Mouse (Mus musculus) MEL (cell line): Measurements from ENCODE around the gene Endod1. TPM values are rescaled to one million over a fixed set of nuclear protein-coding genes. Genes with fewer than 3 reads are reported as not detected.

Source experiments
- DNase-seq: peaks from one replicate; pipeline ENCODE4 v3.0.0; 2011; ENCODE audit warnings: low read depth, low spot score
- H3K27ac ChIP-seq: 2 replicates; pipeline ENCODE4 v1.5.1; 2012; ENCODE audit warnings: low read depth, mild to moderate bottlenecking, control low read depth, low read length, moderate library complexity; ENCODE audit not compliant: control insufficient read depth
- H3K27me3 ChIP-seq, 2 experiments: fragments of 150-350 bp in 1 of 2; sonication (generic) in 1 of 2; 2 replicates each; pipeline ENCODE4 v1.6.1; 2012; ENCODE audit warnings: low read length in 2 of 2, mild to moderate bottlenecking in 2 of 2, improper control_type of control experiment in 1 of 2, moderate library complexity in 1 of 2; ENCODE audit not compliant: insufficient read depth in 2 of 2, control insufficient read depth in 1 of 2
- H3K36me3 ChIP-seq, 2 experiments: 2 replicates each; pipeline ENCODE4 v1.6.1; 2012 to 2014; ENCODE audit warnings: low read length in 2 of 2, improper control_type of control experiment in 1 of 2, inconsistent platforms in 1 of 2, mild to moderate bottlenecking in 1 of 2; ENCODE audit not compliant: insufficient read depth in 2 of 2, control insufficient read depth in 1 of 2
- H3K4me1 ChIP-seq, 2 experiments: fragments of 150-350 bp in 1 of 2; sonication (generic) in 1 of 2; 2 replicates each; pipeline ENCODE4 v1.6.1; 2012; ENCODE audit warnings: low read length in 2 of 2, improper control_type of control experiment in 1 of 2, mild to moderate bottlenecking in 1 of 2; ENCODE audit not compliant: insufficient read depth in 2 of 2, control insufficient read depth in 1 of 2
- H3K4me3 ChIP-seq, 2 experiments: fragments of 150-350 bp in 1 of 2; sonication (generic) in 1 of 2; 2 replicates each; pipeline ENCODE4 v1.5.1; 2012; ENCODE audit warnings: low read depth in 2 of 2, low read length in 2 of 2, mild to moderate bottlenecking in 2 of 2, moderate library complexity in 2 of 2, control low read depth in 1 of 2, improper control_type of control experiment in 1 of 2; ENCODE audit not compliant: control insufficient read depth in 1 of 2, insufficient read depth in 1 of 2
- H3K79me2 ChIP-seq: 2 replicates; pipeline ENCODE4 v1.6.1; 2012; ENCODE audit warnings: mild to moderate bottlenecking, low read length, moderate library complexity; ENCODE audit not compliant: control insufficient read depth, poor library complexity, insufficient read depth
- H3K9ac ChIP-seq: 2 replicates; pipeline ENCODE4 v1.6.1; 2012; ENCODE audit warnings: low read depth, mild to moderate bottlenecking, control low read depth, low read length, moderate library complexity; ENCODE audit not compliant: control insufficient read depth, poor library complexity, severe bottlenecking
- H3K9me3 ChIP-seq: fragments of 150-350 bp; sonication (generic); replicated peaks from 2 replicates; pipeline ENCODE4 v1.6.1; 2012; ENCODE audit warnings: mild to moderate bottlenecking, low read length, improper control_type of control experiment, moderate library complexity; ENCODE audit not compliant: insufficient read depth
- CTCF ChIP-seq, 3 experiments: IDR thresholded peaks in 2 of 3; conservative IDR thresholded peaks in 1 of 3; 2 replicates each; pipeline ENCODE4 v1.5.1; 2011 to 2012; ENCODE audit warnings: low read length in 3 of 3, low read depth in 2 of 3, mild to moderate bottlenecking in 2 of 3, improper control_type of control experiment in 1 of 3, inconsistent platforms in 1 of 3, mixed read lengths in 1 of 3, moderate library complexity in 1 of 3; ENCODE audit not compliant: control insufficient read depth in 1 of 3, insufficient read depth in 1 of 3, poor library complexity in 1 of 3, severe bottlenecking in 1 of 3
- ETS1 ChIP-seq: IDR thresholded peaks from 2 replicates; pipeline ENCODE4 v1.6.1; 2012; ENCODE audit warnings: low read depth, mild to moderate bottlenecking, inconsistent platforms, low read length, improper control_type of control experiment, moderate library complexity
- KAT2A ChIP-seq: conservative IDR thresholded peaks from 2 replicates; pipeline ENCODE4 v1.6.1; 2012; ENCODE audit warnings: low read depth, low read length, improper control_type of control experiment, inconsistent platforms
- MAFK ChIP-seq: IDR thresholded peaks from 2 replicates; pipeline ENCODE4 v1.6.1; 2011; ENCODE audit warnings: low read depth, mild to moderate bottlenecking, low read length, improper control_type of control experiment, borderline replicate concordance
- MEF2A ChIP-seq: IDR thresholded peaks from 2 replicates; pipeline ENCODE4 v1.6.1; 2014; ENCODE audit warnings: low read depth, mild to moderate bottlenecking, inconsistent platforms, low read length, improper control_type of control experiment; ENCODE audit not compliant: poor library complexity, insufficient replicate concordance, severe bottlenecking; ENCODE audit errors: extremely low read depth
- TAL1 ChIP-seq: IDR thresholded peaks from 2 replicates; pipeline ENCODE4 v1.6.1; 2012; ENCODE audit warnings: mild to moderate bottlenecking, inconsistent platforms, low read length, moderate library complexity, mixed read lengths
- UBTF ChIP-seq: IDR thresholded peaks from 2 replicates; pipeline ENCODE4 v1.6.1; 2012; ENCODE audit warnings: low read depth, mild to moderate bottlenecking, inconsistent platforms, low read length, improper control_type of control experiment, moderate library complexity, borderline replicate concordance; ENCODE audit not compliant: insufficient read depth
- USF1 ChIP-seq: IDR thresholded peaks from 2 replicates; pipeline ENCODE4 v1.6.1; 2014; ENCODE audit warnings: low read depth, mild to moderate bottlenecking, inconsistent platforms, low read length, improper control_type of control experiment, moderate library complexity
- ZMIZ1 ChIP-seq: IDR thresholded peaks from 2 replicates; pipeline ENCODE4 v1.6.1; 2012; ENCODE audit warnings: low read depth, mild to moderate bottlenecking, inconsistent platforms, low read length, improper control_type of control experiment, moderate library complexity
- polyA plus RNA-seq, 2 experiments: library from polyadenylated mRNA; stranded (reverse) in 1 of 2; unstranded in 1 of 2; fragments of >175 nt in 1 of 2; fragments of >200 nt in 1 of 2; gene quantifications; 2 replicates each; pipeline versions ENCODE4 v1.2.1 to v1.2.4; 2012; ENCODE audit warnings: low replicate concordance in 2 of 2, low read depth in 1 of 2; ENCODE audit not compliant: insufficient read length in 2 of 2, insufficient read depth in 1 of 2, missing spikeins in 1 of 2
- total RNA-seq: library from RNA; depleted of rRNA; stranded (reverse); fragments of 300-350 nt; gene quantifications from 2 replicates; pipeline ENCODE4 v1.2.3, GENCODE M21; 2012

Gene Endod1
- total and polyA plus RNA-seq, 3 experiments = 31.1 to 33.7 TPM; not detected in 1

- Histone ChIP-seq H3K27me3 (no peaks in the 10 kb centered on the region), H3K9ac (no peak overlapping the region), H3K4me3 (no peak overlapping the region), H3K4me1 (no peaks in the 10 kb centered on the region), H3K27ac (no peak overlapping the region)
- no peak for DNase-seq
- TF ChIP-seq ZMIZ1 (no peak), UBTF (no peak), TAL1 (no peak)
- TF ChIP-seq, all 39 proteins: peak for 0
- no peaks in the 10 kb centered on the region for H3K36me3 ChIP-seq
- H3K9me3 ChIP-seq = no peaks in the 10 kb centered on the region
- H3K79me2 ChIP-seq = no peaks in the 10 kb centered on the region
These were observed 29.0 kb downstream of the Endod1 start for GRCm38 (mm10) chr9:14352337-14352736.

- Histone ChIP-seq H3K27me3 (no peaks in the 10 kb centered on the region), H3K79me2 (no peaks in the 10 kb centered on the region), H3K9ac (no peak overlapping the region), H3K4me3 (no peak overlapping the region), H3K36me3 (no peaks in the 10 kb centered on the region), H3K4me1 (no peaks in the 10 kb centered on the region), H3K9me3 (no peaks in the 10 kb centered on the region), H3K27ac (no peak overlapping the region)
- no peak for TF ChIP-seq KAT2A
- no peak for TF ChIP-seq ETS1
- TF ChIP-seq CTCF (IDR thresholded peaks at IDR 0.05 in 2 of 3, conservative IDR thresholded peaks at IDR 0.05 in 1 of 3; ENCODE audit: control insufficient read depth in 1 of 3, insufficient read depth in 1 of 3, low read depth in 2 of 3, low read length in 3 of 3, poor library complexity in 1 of 3, severe bottlenecking in 1 of 3) = peak in 1 of 3 experiments; percentile 8; a peak in 1 of 6 replicates
- DNase-seq = peak; percentile 66
These were observed 30.5 kb downstream of the Endod1 start for GRCm38 (mm10) chr9:14350787-14351186.

GRCm38 (mm10) chr9:14349380-14349779 lies 31.9 kb downstream of the Endod1 start:
- Histone ChIP-seq H3K27ac (no peak overlapping the region), H3K9ac (no peak overlapping the region), H3K9me3 (no peaks in the 10 kb centered on the region), H3K4me1 (0 out of 4 replicates have a peak, but pooled peaks cover 0 to 6% of the 10 kb centered on the region in 2 experiments), H3K27me3 (no peaks in the 10 kb centered on the region), H3K36me3 (no peaks in the 10 kb centered on the region), H3K4me3 (no peak overlapping the region), H3K79me2 (no peaks in the 10 kb centered on the region)
- TF ChIP-seq MAFK (no peak), MEF2A (no peak), USF1 (no peak)
- DNase-seq = no peak
